Mouse (Mus musculus) gastrocnemius, postnatal 14 days (tissue): ENCODE measurements around the gene E2f3. TPM values are rescaled to one million over a fixed set of nuclear protein-coding genes. Genes with fewer than 3 reads are reported as not detected.

Source experiments
- DNase-seq: peaks from one replicate; pipeline ENCODE4 v3.0.0; 2021; ENCODE audit warnings: mixed read lengths
- intact Hi-C: fragments of 180-260 bp; cut with DNase I; formaldehyde crosslinking; loops from one replicate; pipeline ENCODE4 v1.15.1; 2025; ENCODE audit warnings: low total_unique reads
- total RNA-seq, 2 experiments: library from RNA; stranded (reverse); gene quantifications; 2 replicates each; pipeline ENCODE4 v1.2.3; 2021

E2f3 gene
- total RNA-seq, 2 experiments from 2014 or later, result 7.9 to 11.0 TPM

DNA sequence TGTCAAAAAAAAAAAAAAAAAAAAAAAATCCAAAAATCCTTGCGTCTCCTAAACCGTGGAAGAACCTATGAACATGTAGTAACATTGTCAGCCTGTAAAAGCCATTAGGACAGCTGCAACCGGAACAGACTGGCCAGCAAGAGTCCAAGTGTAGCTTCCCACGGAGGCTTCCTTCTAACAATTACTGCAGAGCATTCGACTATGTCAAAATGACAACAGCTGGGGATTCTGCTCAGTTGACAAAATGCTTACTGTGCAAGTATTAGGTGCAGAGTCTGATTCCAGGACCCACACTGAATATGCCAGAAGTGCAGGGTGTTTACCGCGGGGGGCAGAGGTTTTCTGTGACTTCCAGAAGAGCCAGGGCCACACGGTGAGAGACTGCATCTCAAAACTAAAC lies 41.4 kb downstream of the E2f3 start:
- intact Hi-C loops, result no loop called here
- no peak for DNase-seq

DNA sequence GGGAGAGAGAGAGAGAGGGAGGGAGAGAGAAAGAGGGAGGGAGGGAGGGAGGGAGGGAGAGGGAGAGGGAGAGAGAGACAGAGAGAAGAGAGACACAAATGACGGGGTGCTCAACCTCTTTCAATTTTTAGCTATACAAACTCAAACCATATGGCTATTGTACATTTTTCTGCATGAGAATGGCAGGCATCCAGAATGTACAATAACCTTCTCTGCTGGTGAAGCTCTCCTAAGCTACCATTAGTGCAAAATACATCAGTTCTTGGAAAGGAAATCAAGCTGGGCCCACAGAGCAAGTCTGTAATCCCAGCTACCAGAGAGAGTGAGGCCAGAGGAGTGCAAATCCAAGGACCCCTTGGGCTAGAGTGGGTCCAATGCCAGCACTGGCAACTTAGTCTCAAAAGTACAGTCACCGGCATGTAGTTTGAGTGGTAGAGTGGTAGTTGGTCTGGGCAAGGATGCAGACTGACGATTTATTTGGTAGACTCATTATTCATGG lies 42.3 kb downstream of the E2f3 start:
- no peak for DNase-seq
- intact Hi-C loops, result no loop called here

DNA sequence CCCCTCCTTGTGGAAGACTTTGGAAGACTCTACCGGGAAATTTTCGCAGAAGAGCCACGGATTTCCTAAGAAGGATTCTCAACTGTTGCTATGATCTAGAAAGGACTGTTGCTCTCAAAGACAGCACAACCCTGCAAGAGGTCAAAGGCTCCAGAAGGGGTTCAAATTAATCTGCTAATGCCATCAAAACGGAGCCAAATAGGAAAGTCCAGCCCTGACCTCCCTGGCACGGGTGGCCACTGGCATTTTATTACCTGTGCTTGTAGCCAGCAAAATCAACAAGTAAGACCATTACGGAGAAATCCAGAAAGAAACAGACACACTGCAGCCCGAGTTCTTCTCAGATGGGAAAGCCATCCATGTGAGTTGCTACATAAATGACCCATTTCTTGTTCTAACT lies 45.8 kb downstream of the E2f3 start:
- intact Hi-C loops, result no loop called here
- DNase-seq, result no peak

DNA sequence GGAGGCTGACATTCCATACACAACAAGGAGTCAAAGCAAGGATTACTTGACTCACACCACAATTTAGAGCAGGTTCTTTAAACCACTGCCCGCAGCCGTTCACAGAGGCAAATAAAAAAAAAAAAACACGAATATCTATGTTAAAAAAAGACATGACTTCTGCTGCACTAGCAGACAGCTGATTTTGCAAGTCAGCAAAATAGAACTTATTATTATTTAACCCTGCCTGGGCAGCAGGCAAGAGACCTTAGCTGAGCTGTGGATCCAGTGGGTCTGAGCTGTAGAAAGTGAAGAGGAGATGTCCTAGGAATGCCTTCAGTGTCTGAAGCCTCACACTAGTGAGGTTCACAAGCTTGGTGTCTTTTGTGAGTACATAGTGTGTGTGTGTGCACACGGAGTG lies 46.5 kb downstream of the E2f3 start:
- intact Hi-C loops, result no loop called here
- no peak for DNase-seq

DNA sequence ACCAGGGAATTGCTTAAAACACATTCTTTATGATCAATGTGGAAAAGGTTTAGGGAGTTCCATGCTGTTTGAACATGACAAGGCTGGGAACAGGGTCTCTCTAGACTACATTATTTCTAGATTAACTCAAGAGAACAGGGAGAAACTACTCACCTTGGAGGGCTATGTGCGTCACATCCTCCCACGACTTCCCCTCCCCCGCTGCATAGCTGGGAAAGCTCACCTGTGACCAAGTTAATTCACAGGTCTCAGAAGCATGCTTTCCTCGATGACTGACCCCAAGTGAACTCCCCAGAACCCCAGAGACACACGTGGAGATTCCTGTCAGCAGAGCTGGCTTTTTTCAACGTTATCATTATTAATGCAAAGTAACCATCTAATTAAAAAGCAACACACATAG lies 47.1 kb downstream of the E2f3 start:
- intact Hi-C loops, result no loop called here
- DNase-seq, result no peak

DNA sequence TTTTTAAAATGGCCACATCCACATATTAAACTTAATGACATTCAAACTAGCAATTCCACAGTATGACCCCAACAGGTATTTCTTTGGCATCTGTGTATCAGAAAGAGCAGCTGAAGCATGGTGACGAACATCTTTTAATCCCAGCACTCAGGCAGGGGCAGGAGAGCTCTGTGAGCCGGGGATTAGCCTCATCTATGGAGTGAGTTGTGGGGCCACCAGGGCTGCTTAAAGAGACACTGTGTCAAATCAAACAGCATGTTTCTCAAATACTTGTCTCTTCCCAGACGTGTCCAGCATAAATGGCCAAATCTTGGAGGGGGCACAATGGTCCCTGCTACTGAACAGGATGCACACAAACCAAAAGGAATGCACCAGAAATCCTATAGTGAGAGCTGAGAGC lies 59.7 kb downstream of the E2f3 start:
- DNase-seq, result no peak
- intact Hi-C loops, result no loop called here

DNA sequence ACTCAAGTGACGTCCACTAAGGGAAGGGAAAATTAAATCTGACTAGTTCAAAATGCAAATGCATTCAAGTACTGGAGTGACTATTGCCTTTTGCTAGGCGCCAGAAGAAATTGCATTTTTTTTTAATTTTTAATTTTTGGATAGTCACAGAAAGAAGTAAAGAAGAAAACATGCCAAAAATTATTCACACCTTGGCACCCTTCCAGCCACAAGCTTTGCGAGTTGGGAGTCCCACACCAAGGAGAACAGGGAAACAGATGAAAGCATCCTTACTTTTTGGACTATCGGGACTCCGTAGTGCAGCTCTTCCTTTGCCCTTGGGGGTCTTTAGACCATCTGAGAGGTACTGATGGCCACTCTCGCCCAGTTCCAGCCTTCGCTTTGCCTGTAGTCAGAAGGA lies 66.0 kb downstream of the E2f3 start:
- intact Hi-C loops, result no loop called here
- no peak for DNase-seq

DNA sequence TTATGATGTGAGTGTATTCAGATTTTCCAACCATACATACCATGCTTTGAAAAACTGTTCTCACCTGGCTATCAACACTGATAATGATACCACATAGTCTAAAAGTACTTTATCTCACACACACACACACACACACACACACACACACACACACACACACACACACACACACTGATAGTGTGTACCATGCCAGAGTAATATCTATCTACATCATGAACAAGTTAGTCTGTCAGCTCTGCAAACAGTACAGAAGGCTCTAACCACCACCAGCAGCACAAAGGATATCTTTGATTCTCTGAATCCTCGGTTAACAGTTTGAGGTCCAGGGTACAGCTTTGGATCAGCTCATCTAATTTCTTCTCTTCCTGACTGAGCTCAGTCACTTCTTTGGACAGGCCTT lies 69.3 kb downstream of the E2f3 start:
- intact Hi-C loops, result no loop called here

DNA sequence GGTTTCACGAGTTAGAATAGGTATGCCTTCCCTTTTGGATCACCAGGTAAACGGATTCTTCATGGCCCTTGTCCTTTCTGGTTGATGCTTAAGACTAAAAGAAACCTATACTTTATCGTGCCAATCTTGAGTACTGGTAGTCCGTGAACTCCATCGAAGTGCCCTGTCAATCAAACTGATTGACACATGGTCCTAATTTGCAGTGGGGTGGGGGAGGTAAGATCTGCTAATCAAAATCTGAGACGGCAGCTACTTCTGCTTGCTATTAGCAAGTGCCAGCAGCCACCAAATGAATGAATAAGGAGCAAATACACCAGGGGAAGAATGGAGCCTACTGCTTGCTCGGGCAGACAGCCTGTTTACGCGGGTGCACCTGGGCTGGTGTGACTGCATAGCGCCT lies 72.3 kb downstream of the E2f3 start:
- DNase-seq, result no peak
- intact Hi-C loops, result no loop called here

More for the DNA sequence above, 69.3 kb downstream of the E2f3 start:
- DNase-seq, result no peak

DNA sequence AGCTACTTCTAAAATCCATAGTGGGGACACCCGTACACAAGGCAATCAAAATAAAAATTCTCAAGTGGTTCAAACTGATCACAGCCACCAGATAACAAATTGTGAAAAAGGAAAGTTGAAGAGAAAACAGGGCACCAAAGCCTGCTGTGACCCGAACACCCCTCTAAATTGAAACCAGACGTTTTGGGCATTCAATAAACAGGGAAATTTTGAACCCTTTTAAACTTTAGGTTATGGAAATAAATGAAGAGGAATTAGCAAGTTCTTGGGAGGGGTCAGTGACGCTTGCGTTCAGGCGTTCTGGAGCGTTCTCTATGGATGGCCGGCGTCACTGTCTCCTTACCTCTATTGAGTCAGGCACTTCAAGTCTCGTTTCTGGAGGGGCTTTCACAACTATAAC lies 72.8 kb downstream of the E2f3 start:
- intact Hi-C loops, result no loop called here
- DNase-seq, result no peak

DNA sequence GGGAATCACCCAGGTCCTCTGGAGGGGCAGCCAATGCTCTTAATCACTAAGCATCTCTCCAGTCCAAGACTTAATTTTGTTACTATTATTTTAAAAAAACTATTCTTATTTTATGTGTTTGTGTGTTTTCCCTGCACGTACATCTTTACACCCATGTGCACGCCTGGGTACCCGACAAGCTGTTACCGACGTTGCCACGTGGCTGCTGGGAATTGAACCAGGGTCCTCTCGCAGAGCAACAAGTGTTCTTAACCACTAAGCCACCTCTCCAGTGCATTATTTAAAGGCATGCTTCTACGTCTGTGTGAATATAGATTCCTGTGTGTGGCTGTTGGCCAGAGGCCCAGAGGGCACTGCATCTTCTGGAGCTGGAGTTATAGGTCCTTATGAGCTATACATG lies 73.6 kb downstream of the E2f3 start:
- DNase-seq, result no peak
- intact Hi-C loops, result no loop called here

DNA sequence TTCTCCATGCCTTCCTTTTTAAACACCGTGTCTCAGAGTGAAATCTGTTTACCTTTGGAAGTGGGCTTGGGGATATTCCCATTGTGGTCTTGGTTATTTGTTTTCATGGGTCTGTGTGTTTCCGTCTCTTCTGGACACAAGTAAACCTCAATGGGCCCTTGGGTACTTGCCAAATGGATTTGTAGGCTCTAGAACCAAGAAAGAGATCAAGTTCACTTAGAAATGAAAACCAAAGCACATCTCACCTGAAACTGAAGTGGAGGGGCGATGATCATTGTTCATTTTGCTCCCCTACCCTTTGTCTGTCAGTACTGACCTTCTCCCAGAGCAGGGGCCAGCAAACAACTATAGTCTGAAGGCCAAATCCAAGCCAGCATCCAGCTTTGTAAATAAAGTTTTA lies 74.7 kb downstream of the E2f3 start:
- no peak for DNase-seq
- intact Hi-C loops, result no loop called here

DNA sequence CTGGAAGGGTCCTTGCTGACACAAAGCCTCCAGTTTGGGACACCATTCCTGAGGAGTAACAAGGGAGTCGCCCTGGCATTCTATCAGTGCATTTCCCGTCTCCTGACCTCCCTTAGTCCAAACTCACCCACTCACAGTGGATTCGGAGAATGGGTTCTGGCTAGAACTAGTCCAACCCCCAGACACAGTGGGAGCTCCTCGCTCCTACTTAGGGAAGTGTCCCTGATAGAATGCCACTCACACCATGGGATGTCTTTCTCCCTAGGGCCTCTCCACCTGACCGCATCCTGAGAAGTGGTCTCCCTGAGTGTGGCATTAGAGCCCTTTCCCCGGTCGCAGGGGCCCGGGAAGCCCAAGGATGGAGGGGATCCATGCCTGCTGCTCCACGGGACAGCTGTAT lies 77.4 kb downstream of the E2f3 start:
- no peak for DNase-seq
- intact Hi-C loops, result no loop called here

DNA sequence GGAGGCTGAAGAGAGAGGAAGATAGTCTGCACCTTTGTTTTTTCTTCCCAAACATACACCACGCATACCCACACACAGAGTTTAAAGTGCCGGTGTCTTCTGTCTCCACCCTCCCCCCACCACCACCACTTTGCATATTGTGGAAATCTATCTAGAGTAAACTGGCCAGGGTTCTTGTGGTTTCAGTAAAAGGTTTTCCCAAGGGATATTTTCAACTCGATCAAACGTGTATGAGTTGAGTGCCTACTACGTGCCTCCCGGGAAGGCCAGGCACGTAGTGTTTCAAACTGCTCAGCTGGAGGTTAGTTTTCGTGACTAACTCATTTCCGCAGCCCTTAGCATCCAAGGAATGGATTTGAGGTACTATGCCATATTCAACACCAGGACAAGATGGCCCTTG lies 77.9 kb downstream of the E2f3 start:
- no peak for DNase-seq
- intact Hi-C loops, result no loop called here

DNA sequence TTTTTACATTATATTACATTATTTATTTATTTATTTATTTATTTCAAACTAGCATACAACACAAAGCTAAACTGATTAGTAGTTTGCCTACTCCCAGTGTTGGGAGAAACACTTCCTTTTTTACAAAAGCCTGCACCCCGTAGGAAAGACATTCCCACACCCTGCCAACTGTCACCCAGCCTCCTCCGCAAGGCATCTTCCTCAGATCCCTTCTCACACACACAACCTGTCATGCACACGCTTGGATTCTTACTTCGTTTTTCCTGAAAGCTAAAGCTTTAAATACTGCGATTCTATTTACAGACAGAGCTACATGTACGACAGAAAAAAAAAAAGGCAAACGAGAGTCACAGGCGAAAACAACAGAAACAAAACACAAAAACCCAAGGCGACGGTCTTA lies 79.1 kb downstream of the E2f3 start:
- intact Hi-C loops, result no loop called here
- no peak for DNase-seq

DNA sequence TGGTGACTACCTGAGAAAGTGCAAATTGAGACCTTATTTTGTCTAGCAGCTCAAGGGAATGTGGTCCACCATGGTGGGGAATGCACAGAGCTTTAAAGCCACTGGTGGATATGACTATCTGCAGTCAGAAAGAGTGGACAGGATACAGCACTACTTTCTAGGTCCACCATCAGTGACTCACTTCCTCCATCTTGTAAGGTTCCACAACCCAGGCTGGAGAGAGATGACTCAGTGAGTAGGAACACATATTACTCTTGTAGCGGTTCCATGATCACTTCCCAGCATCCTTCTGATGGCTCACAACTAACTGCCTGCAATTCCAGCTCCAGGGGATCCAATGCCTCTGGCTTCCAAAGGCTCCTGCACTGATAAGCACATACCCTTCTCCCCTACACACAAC lies 82.5 kb downstream of the E2f3 start:
- DNase-seq, result no peak
- intact Hi-C loops, result no loop called here

DNA sequence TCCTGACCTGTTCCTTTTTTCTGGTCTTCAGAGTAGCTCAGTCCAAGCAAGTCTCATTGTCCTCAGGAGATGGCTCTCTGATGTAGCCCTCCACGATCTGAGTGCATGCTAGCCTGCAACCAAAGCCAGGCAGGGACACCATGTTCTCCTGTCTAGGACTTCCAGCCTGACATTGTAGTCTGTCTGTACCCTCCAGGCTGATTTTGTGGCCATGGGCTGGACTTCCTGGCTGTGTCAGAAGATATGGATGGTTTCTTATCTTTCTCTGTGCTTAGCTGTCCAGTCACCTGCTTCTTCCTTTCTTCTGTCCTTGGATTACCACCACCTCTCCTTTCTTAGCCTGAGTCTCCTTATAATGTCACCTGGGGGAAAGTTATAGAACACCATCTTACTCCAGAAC lies 83.2 kb downstream of the E2f3 start:
- intact Hi-C loops, result no loop called here
- no peak for DNase-seq

DNA sequence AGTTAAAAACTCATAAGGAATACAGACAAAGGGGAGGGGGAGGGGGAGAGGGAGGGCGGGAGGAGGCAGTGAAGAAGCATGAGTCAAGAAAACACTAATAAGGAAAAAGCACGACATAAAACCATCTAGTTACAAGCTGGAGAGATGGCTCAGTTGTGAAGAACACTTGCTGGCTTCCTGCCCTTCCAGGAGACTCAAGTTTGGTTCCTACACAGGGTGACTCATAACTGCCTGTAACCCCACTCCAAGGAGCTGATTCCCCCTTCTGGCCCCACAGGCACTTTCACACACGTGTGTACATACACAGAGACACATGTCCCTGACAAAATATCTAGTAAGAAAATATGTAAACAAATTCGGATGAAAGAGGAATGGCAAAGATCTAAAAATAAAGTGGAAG lies 84.2 kb downstream of the E2f3 start:
- no peak for DNase-seq
- intact Hi-C loops, result no loop called here

DNA sequence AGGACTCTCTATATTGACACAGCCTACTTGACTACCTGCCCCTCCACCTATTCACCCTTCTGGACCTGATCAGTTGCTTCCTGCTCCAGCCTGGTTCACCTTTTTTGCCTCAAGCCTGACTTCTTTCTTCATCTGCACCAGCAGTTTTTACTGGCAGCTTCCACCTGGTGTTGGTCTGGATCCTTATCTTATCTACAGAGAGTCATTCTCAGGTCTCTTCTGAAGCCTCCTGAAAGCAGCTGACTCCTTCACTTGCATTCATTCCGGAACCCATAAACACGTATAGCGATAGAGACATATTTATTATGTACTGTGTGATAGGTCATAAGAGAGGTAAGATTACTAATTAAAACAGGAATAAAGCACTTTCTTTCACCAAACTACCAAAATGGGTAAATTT lies 119.1 kb downstream of the E2f3 start:
- no peak for DNase-seq
- intact Hi-C loops, result loop anchor here (10.0 kb wide), 1 partner anchor 388 kb away; no protein-coding TSS in a partner anchor

DNA sequence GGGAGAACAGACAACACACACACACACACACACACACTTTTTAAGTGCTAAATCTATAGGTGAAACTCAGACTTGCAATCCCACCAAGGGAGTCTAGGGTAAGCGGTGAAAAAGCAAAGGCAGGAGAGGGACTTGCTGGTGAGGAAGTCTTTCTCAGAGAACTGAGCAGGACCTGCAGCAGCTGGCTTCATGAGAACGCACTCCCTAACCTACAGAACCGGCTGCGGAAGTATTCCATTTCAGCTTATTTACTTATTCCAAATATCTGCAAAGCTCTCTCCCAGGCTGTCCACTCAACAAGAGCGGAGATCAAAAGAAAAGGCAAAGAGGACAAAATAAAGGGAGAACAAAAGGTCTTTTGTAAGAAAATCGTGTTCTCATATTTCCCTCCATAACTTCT lies 121.5 kb downstream of the E2f3 start:
- no peak for DNase-seq
- intact Hi-C loops, result loop anchor here (10.0 kb wide), 1 partner anchor 390 kb away; no protein-coding TSS in a partner anchor

DNA sequence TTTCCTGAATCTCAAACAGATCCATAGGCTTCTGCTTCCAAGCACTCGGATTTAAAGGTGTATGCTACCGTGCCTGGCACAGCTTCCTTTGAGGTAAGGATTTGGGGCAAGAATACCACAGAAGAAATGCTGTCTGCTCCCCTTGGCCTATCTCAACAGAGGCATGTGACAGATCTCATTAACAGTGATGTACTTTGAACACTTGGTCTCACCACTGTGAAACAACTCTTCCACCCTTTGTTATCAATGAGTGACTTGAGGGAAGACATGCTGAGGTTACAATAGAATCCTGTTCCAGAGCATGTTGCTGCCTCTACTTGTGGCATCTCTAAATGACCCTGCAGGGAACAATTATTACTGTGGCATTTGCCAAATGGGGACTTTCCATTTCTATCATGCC lies 125.8 kb downstream of the E2f3 start:
- DNase-seq, result no peak
- intact Hi-C loops, result loop anchor here (10.0 kb wide), 1 partner anchor 395 kb away; no protein-coding TSS in a partner anchor

DNA sequence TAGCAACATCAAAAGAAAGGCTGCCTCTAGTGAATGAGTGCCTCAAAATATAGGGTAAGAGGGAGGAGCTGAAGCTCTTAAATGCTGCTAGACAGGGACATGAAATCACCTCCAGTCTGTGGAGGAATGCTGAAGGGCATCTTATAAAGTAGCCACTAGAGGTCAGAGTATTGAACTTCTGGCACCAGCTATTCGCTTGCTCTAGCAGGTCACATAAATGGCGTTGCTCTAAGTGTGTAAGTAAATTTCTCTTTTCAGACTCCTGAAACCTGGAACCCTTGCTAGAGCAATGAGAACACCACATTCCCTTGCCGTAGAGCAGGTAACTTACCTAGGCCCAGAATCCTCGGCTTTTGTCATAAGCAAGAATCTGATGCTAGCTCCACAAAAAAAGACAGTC lies 128.4 kb downstream of the E2f3 start:
- DNase-seq, result no peak
- intact Hi-C loops, result no loop called here
